Mouse (Mus musculus) heart, adult 2 months (tissue): ENCODE measurements at regions not wholly inside any gene's neighbourhood (a gene's known extent, or its start where the extent isn't known, plus 50 kb on each side); places are given as distances from the start of the nearest gene placed in this dataset.

Experiments used
- DNase-seq, 2 experiments: peaks; one replicate each; pipeline ENCODE4 v3.0.0; 2021
- H3K27ac ChIP-seq: fragments of 200-600 bp; 2 replicates; pipeline ENCODE4 v1.8.1; 2022
- H3K27me3 ChIP-seq: fragments of 200-500 bp; 2 replicates; pipeline ENCODE4 v1.6.1; 2012; ENCODE audit warnings: mild to moderate bottlenecking, low read length, inconsistent platforms, mixed read lengths; ENCODE audit not compliant: control insufficient read depth, insufficient read depth
- H3K36me3 ChIP-seq: fragments of 200-500 bp; 2 replicates; pipeline ENCODE4 v1.6.1; 2012; ENCODE audit warnings: low read length, inconsistent platforms; ENCODE audit not compliant: control insufficient read depth, insufficient read depth
- H3K4me1 ChIP-seq: fragments of 200-500 bp; 2 replicates; pipeline ENCODE4 v1.6.1; 2011; ENCODE audit warnings: low read length; ENCODE audit not compliant: control insufficient read depth, insufficient read depth
- H3K4me3 ChIP-seq: fragments of 200-600 bp; 2 replicates; pipeline ENCODE4 v1.8.1; 2022
- H3K79me2 ChIP-seq: fragments of 200-500 bp; replicated peaks from 2 replicates; pipeline ENCODE4 v1.6.1; 2012; ENCODE audit warnings: mild to moderate bottlenecking, inconsistent platforms, low read length, moderate library complexity, mixed read lengths; ENCODE audit not compliant: control insufficient read depth, insufficient read depth
- H3K9ac ChIP-seq: fragments of 200-500 bp; 2 replicates; pipeline ENCODE4 v1.6.1; 2012; ENCODE audit warnings: low read depth, mild to moderate bottlenecking, control low read depth, inconsistent platforms, low read length, mixed read lengths
- CTCF ChIP-seq: fragments of 200-600 bp; IDR thresholded peaks from 2 replicates; pipeline ENCODE4 v1.8.1; 2022; ENCODE audit warnings: antibody characterized with exemption, mild to moderate bottlenecking, moderate library complexity
- EP300 ChIP-seq: fragments of 200-500 bp; IDR thresholded peaks from 2 replicates; pipeline ENCODE4 v1.6.1; 2011; ENCODE audit warnings: low read depth, low read length, control low read depth; ENCODE audit not compliant: insufficient read depth
- POLR2A ChIP-seq: fragments of 200-500 bp; IDR thresholded peaks from 2 replicates; pipeline ENCODE4 v1.6.1; 2011; ENCODE audit warnings: mild to moderate bottlenecking, low read depth, low read length, control low read depth; ENCODE audit not compliant: insufficient read depth
- WGBS: fragments of 180-500 bp; shearing (Covaris S2); methylation state at CpG from one replicate; pipeline ENCODE4 v1.1.7; 2018; 5-methylcytosine and 5-hydroxymethylcytosine counted together
- intact Hi-C: fragments of 180-260 bp; cut with DNase I; formaldehyde crosslinking; loops from one replicate; pipeline ENCODE4 v1.15.1; 2025
- microRNA-seq, 2 experiments: library from miRNA; unstranded; fragments of <30 nt; microRNA quantifications; one replicate each; pipeline ENCODE4 v1.2.0; 2021

DNA sequence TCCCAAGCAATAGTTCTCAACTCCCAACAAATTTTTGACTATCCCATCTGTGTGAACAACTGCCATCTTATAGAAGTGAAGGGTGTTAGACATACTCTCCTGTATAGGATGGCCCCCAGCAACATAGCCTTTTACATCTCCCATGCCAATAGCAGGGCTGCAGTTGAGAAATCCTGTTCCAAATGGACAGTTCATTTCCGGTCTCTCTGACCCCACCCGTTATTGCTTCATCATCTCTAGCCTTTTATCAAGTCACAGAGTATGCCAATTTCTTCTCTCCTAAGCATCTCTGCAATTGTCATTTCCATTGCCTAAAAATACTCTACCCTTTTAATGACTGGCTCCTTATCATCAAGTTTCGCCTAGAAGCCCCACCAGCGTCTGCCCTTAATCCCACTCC lies 64.8 kb upstream of the Gm9747 start:
- no peak overlapping the region for H3K9ac ChIP-seq
- H3K4me1 ChIP-seq, result no peaks in the 10 kb centered on the region
- H3K27ac ChIP-seq, result no peak overlapping the region
- H3K4me3 ChIP-seq, result no peak overlapping the region
- no peak for DNase-seq
- WGBS, result 59% methylated on average over 4 of the region's 4 CpGs
- H3K36me3 ChIP-seq, result no peaks in the 10 kb centered on the region
- no peaks in the 10 kb centered on the region for H3K79me2 ChIP-seq
- no peaks in the 10 kb centered on the region for H3K27me3 ChIP-seq
- TF ChIP-seq CTCF (no peak), POLR2A (no peak), EP300 (no peak)
- intact Hi-C loops, result no loop called here

DNA sequence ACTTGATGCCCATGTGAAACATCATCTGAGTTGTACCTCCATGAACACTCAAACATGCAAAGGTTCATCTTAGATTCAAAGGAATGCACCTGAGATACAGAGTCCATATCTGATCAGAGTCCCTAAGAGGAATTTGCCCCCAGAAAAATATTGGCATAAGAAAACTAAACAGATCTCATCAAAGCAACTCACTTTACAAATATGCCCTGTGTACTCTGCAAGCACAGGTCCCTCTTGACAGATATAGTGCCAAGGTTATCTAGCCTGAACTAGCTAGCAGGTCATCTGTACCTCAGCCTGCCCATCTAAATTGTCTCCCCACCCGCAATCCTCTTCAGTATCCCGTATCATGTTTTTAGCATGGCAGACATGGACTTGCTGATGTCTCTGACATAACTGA lies 64.0 kb upstream of the Gm9747 start:
- WGBS, result 97% methylated on average over 2 of the region's 2 CpGs
- Histone ChIP-seq H3K36me3 (no peaks in the 10 kb centered on the region), H3K79me2 (no peaks in the 10 kb centered on the region), H3K4me1 (no peaks in the 10 kb centered on the region), H3K9ac (no peak overlapping the region), H3K4me3 (no peak overlapping the region), H3K27me3 (no peaks in the 10 kb centered on the region), H3K27ac (no peak overlapping the region)
- TF ChIP-seq EP300 (no peak), POLR2A (no peak), CTCF (no peak)
- intact Hi-C loops, result no loop called here
- DNase-seq, result no peak

DNA sequence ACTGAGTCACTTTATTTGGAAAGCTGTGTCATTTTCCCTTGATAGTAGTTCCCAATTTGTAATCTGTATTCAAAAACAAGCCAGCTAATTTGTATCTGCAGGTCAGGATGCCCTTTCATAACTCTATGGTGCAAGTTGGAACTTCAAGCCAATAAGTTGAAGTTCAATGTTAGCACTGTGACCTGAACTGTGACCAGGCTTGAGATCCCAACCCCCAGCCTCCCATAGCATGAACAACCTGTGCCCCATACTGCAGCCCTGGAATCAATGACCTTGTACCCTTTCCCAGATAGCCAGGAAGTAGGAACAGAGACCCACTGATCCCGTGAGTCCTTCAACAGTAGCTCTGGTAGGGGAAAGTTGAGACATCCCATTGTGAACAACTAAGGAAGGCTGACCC lies 52.5 kb upstream of the Gm9747 start:
- intact Hi-C loops, result no loop called here
- Histone ChIP-seq H3K27me3 (no peaks in the 10 kb centered on the region), H3K9ac (no peak overlapping the region), H3K27ac (no peak overlapping the region), H3K4me1 (no peaks in the 10 kb centered on the region; the same call in none of the 2 replicates), H3K4me3 (no peak overlapping the region), H3K79me2 (no peaks in the 10 kb centered on the region), H3K36me3 (peaks cover 2% of the 10 kb centered on the region; the same call in 1 of the 2 replicates)
- 56% methylated on average over 1 of the region's 1 CpGs for WGBS
- no peak for DNase-seq
- TF ChIP-seq CTCF (no peak), EP300 (no peak), POLR2A (no peak)

Small RNA genes in the stretch of these regions (microRNA-seq; reads per million reads assigned to microRNA genes)
- gene Mir6344, result 0 reads per million in 2 experiments
